Mouse (Mus musculus): ENCODE measurements around the gene Wdpcp. TPM values are rescaled to one million over a fixed set of nuclear protein-coding genes. Genes with fewer than 3 reads are reported as not detected.

Wdpcp gene
- polyA plus RNA-seq, 1 experiment: 10.2 TPM

DNA sequence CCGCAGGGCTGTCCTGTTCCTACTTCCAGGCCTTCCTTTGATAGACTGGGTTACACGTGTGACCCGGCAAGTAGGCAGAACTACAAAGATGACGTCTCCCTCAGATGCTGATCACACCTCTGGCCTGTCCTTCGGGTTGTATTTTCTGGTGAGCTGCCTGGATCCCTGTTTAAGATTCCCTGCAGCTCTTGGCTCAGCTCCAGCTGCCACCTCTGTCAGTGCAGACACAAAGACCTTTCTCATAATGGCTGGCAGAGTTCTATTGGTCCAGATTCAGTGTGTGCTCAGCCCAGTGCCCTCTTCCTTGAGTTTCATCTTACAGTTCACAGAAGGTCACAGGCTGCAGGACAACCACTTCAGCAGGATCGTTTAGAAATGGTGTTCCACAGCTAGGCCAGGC lies 292.0 kb downstream of the Wdpcp start:
- TF ChIP-seq CTCF (IDR thresholded peaks at IDR 0.05; ENCODE audit: borderline replicate concordance, insufficient read depth, low read length) (no peak), POLR2A (IDR thresholded peaks at IDR 0.05; ENCODE audit: low read depth, low read length) (no peak)

DNA sequence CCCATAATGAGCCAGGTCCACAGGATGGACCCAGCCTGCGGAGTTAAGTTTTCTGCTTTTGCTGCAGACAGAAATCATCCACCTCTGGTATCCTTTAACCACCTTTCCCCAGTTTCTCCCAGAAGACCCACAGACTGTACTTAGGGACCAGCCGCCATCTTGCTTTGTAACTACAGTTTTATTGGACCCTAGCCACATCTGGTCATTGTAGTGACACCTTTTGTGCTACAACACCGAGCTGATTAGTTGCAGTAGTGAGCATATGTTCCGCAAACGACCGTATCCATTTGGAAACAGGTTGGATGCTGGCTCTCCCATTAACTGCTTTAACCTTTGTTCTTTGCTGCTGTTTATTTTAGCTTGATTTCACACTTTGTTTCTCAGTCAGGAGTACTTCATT lies 292.5 kb downstream of the Wdpcp start:
- no peak overlapping the region for H3K4me3 ChIP-seq (ENCODE audit: insufficient read depth, low read length)
- H3K4me1 ChIP-seq (ENCODE audit: control insufficient read depth, insufficient read depth, low read length): no peaks in the 10 kb centered on the region
- no peak for TF ChIP-seq CTCF (IDR thresholded peaks at IDR 0.05; ENCODE audit: borderline replicate concordance, insufficient read depth, low read length)
- TF ChIP-seq POLR2A (IDR thresholded peaks at IDR 0.05; ENCODE audit: low read depth, low read length): no peak
- no peak overlapping the region for H3K27ac ChIP-seq (ENCODE audit: insufficient read depth, low read length)

More for the DNA sequence above, 292.0 kb downstream of the Wdpcp start:
- no peak overlapping the region for H3K4me3 ChIP-seq (ENCODE audit: insufficient read depth, low read length)
- no peak overlapping the region for H3K27ac ChIP-seq (ENCODE audit: insufficient read depth, low read length)
- H3K4me1 ChIP-seq (ENCODE audit: control insufficient read depth, insufficient read depth, low read length): no peaks in the 10 kb centered on the region

DNA sequence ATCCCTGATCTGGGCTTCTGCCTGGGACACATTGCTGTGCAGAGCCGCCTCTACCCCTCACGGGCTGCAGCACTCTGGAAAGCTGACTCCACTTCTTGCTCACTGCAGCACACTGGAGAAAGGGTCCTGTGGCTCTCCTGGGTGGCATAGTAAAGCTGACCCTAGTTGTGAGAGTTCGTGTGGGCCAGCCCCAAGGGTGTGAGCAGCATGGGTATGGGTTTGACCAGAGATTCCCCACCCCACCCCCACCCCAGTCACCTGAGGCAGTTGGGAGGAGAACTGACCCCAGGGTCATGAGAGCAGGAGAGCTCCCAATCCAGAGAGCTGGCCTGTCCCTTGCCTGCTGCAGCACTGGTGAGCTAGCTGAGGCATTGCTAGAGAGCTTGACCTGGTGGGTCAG lies 296.6 kb downstream of the Wdpcp start:
- H3K27ac ChIP-seq (ENCODE audit: insufficient read depth, low read length): no peak overlapping the region
- H3K4me1 ChIP-seq (ENCODE audit: control insufficient read depth, insufficient read depth, low read length): no peaks in the 10 kb centered on the region
- TF ChIP-seq POLR2A (IDR thresholded peaks at IDR 0.05; ENCODE audit: low read depth, low read length): no peak
- TF ChIP-seq CTCF (IDR thresholded peaks at IDR 0.05; ENCODE audit: borderline replicate concordance, insufficient read depth, low read length): no peak

DNA sequence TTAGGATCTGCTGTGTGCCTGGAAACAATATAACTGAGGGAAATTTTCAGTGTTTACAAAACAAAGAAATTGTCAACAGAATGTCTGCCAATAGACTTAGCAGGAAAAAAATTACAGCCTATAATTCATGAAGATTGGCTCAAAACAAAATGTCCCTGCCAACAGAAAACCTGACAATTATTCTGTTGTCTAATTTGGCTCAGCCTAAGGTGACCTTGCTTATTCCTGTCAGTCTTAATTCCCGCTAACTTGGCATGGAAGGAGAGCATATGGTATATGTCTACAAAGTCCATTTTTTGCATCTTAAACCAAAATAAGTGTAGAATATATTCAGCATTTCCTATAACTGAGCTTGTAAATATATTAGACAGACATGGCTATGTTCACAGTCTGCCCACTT lies 298.8 kb downstream of the Wdpcp start:
- Histone ChIP-seq H3K4me1 (ENCODE audit: control insufficient read depth, insufficient read depth, low read length) (no peaks in the 10 kb centered on the region), H3K4me3 (ENCODE audit: insufficient read depth, low read length) (no peak overlapping the region)
- TF ChIP-seq CTCF (IDR thresholded peaks at IDR 0.05; ENCODE audit: borderline replicate concordance, insufficient read depth, low read length): no peak
- TF ChIP-seq POLR2A (IDR thresholded peaks at IDR 0.05; ENCODE audit: low read depth, low read length): no peak

More for the DNA sequence above, 296.6 kb downstream of the Wdpcp start:
- no peak overlapping the region for H3K4me3 ChIP-seq (ENCODE audit: insufficient read depth, low read length)

DNA sequence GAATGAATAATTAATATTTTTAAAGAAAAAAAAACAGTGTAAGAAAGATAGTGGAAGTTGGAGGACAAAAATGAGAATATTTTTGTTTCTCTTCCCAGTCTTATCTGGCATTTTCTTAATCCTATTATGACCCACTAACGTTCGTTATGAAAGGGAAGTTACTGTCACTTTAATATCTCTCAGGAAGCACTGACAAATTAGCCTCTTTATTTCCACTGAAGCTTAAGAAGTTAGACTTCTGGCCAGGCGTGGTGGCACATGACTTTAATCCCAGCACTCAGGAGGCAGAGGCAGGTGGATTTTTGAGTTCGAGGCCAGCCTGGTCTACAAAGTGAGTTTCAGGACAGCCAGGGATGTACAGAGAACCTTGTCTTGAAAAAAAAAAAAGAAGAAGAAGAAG lies 299.7 kb downstream of the Wdpcp start:
- no peak for TF ChIP-seq POLR2A (IDR thresholded peaks at IDR 0.05; ENCODE audit: low read depth, low read length)
- TF ChIP-seq CTCF (IDR thresholded peaks at IDR 0.05; ENCODE audit: borderline replicate concordance, insufficient read depth, low read length): no peak
- Histone ChIP-seq H3K27ac (ENCODE audit: insufficient read depth, low read length) (no peak overlapping the region), H3K4me3 (ENCODE audit: insufficient read depth, low read length) (no peak overlapping the region), H3K4me1 (ENCODE audit: control insufficient read depth, insufficient read depth, low read length) (no peaks in the 10 kb centered on the region)

More for the DNA sequence above, 298.8 kb downstream of the Wdpcp start:
- H3K27ac ChIP-seq (ENCODE audit: insufficient read depth, low read length): no peak overlapping the region

DNA sequence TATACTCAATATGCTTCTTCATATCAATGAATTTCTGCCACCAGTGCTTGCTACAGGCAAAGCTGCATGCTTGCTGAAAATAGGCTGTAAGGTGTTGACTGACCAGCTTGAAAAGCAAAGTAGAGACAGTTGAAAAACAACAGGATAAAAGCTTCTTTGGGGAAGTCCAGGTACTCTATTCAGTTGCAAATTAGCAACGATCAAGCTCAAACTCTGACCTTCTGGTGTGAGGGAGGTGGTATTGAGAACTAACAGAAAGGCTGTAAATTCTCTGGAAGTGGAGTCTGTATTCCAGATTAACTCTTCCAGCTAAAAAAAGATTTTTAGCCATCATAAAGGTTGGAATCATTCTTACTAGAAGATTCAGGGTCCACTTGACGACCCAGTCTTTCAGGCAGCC lies 303.0 kb downstream of the Wdpcp start:
- no peaks in the 10 kb centered on the region for H3K4me1 ChIP-seq (ENCODE audit: control insufficient read depth, insufficient read depth, low read length)
- H3K27ac ChIP-seq (ENCODE audit: insufficient read depth, low read length): no peak overlapping the region
- no peak for TF ChIP-seq CTCF (IDR thresholded peaks at IDR 0.05; ENCODE audit: borderline replicate concordance, insufficient read depth, low read length)
- H3K4me3 ChIP-seq (ENCODE audit: insufficient read depth, low read length): no peak overlapping the region

DNA sequence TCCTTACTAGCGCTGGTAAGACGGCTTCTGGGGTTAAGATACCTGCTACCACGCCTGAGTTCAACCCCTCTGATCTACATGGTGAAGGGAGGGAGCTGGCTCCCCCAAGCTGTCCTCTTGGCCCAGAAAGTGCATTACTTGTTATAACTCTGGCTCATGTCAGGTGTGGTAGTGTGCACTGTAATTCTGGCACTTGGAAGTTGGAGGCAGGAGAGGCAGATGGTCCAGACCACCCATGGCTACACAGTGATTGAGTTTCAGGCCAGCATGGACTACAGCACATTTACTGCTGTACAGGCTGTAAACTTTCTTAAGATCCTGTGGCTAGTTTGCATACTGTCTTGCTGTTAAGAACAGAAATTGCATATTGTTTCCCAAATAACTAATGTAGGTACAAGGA lies 322.7 kb downstream of the Wdpcp start:
- TF ChIP-seq CTCF (IDR thresholded peaks at IDR 0.05; ENCODE audit: borderline replicate concordance, insufficient read depth, low read length) (no peak), POLR2A (IDR thresholded peaks at IDR 0.05; ENCODE audit: low read depth, low read length) (no peak)
- Histone ChIP-seq H3K4me1 (ENCODE audit: control insufficient read depth, insufficient read depth, low read length) (no peaks in the 10 kb centered on the region), H3K4me3 (ENCODE audit: insufficient read depth, low read length) (no peak overlapping the region), H3K27ac (ENCODE audit: insufficient read depth, low read length) (no peak overlapping the region)

DNA sequence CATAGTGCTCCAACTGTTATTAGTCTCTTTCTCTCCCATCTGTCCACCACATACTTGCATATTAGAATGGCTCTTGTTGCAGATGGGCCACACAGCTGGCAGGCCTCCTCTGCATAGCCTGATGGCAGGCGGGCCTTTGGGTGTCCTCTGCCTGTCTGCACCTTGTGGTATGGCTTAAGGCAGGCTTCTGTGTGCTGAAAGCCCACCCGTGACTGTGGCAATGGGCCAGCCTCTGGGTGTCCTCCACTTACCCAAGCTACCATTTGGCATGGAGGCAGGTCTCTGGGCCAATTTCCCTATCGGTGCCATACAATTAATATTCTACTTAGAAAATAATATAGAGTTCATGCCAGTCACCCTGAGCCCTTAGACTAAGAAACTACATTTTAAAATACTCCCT lies 350.5 kb downstream of the Wdpcp start:
- H3K4me3 ChIP-seq (ENCODE audit: insufficient read depth, low read length): no peak overlapping the region
- TF ChIP-seq POLR2A (IDR thresholded peaks at IDR 0.05; ENCODE audit: low read depth, low read length) (no peak), CTCF (IDR thresholded peaks at IDR 0.05; ENCODE audit: borderline replicate concordance, insufficient read depth, low read length) (no peak)
- H3K4me1 ChIP-seq (ENCODE audit: control insufficient read depth, insufficient read depth, low read length): no peaks in the 10 kb centered on the region
- no peak overlapping the region for H3K27ac ChIP-seq (ENCODE audit: insufficient read depth, low read length)

Other genes starting within 250 kb of the Wdpcp start
- 68.9 and 73.3 TPM in 2 replicates for gene Ugp2, start 201.0 kb upstream of the Wdpcp start, polyA plus RNA-seq (2011; ENCODE audit: insufficient read length, low read depth, missing spikeins)
- 132 and 160 TPM in 2 replicates for gene Mdh1, start 132 bp downstream of the Wdpcp start, polyA plus RNA-seq (2011; ENCODE audit: insufficient read length, low read depth, missing spikeins)